Mouse (Mus musculus) myocyte (in vitro differentiated cells): ENCODE measurements around the gene Negr1. TPM values are rescaled to one million over a fixed set of nuclear protein-coding genes. Genes with fewer than 3 reads are reported as not detected.

Source experiments
- H3K27me3 ChIP-seq: one replicate; pipeline ENCODE4 v1.6.1; 2011; ENCODE audit not compliant: control insufficient read depth, insufficient read depth, insufficient read length
- H3K36me3 ChIP-seq: one replicate; pipeline ENCODE4 v1.6.1; 2011; ENCODE audit not compliant: control insufficient read depth, insufficient read depth
- H3K4me2 ChIP-seq: one replicate; pipeline ENCODE4 v1.6.1; 2011; ENCODE audit warnings: low read depth, control low read depth
- H3K4me3 ChIP-seq: one replicate; pipeline ENCODE4 v1.5.1; 2011; ENCODE audit warnings: mild to moderate bottlenecking, control low read depth, moderate library complexity
- H3K79me2 ChIP-seq: one replicate; pipeline ENCODE4 v1.6.1; 2011; ENCODE audit not compliant: control insufficient read depth, insufficient read depth
- H3ac ChIP-seq: one replicate; pipeline ENCODE4 v1.6.1; 2011; ENCODE audit not compliant: control insufficient read depth, insufficient read length
- CEBPB ChIP-seq: IDR thresholded peaks from 2 replicates; pipeline ENCODE4 v1.6.1; 2011; ENCODE audit warnings: mild to moderate bottlenecking, moderate library complexity; ENCODE audit not compliant: poor library complexity, insufficient read depth, severe bottlenecking
- E2F4 ChIP-seq: IDR thresholded peaks from one replicate; pipeline ENCODE4 v1.6.1; 2011; ENCODE audit warnings: mild to moderate bottlenecking, control low read depth, moderate library complexity; ENCODE audit not compliant: insufficient read depth
- MAX ChIP-seq: IDR thresholded peaks from one replicate; pipeline ENCODE4 v1.6.1; 2011; ENCODE audit warnings: low read depth, mild to moderate bottlenecking, control low read depth
- MYOD1 ChIP-seq, 3 experiments: IDR thresholded peaks; one replicate each; pipeline ENCODE4 v1.6.1; 2011; ENCODE audit warnings: control low read depth in 2 of 3, low read depth in 2 of 3, mild to moderate bottlenecking in 2 of 3, moderate library complexity in 1 of 3; ENCODE audit not compliant: insufficient read length in 2 of 3, control insufficient read depth in 1 of 3
- MYOG ChIP-seq, 3 experiments: IDR thresholded peaks; one replicate each; pipeline ENCODE4 v1.6.1; 2011; ENCODE audit warnings: control low read depth in 2 of 3, low read depth in 2 of 3, mild to moderate bottlenecking in 2 of 3; ENCODE audit not compliant: insufficient read length in 2 of 3, control insufficient read depth in 1 of 3, insufficient read depth in 1 of 3
- POLR2A ChIP-seq: IDR thresholded peaks from one replicate; pipeline ENCODE4 v1.6.1; 2011; ENCODE audit warnings: low read depth, mild to moderate bottlenecking, control low read depth, moderate library complexity; ENCODE audit not compliant: insufficient read length
- POLR2AphosphoS2 ChIP-seq: IDR thresholded peaks from one replicate; pipeline ENCODE4 v1.6.1; 2011; ENCODE audit warnings: low read depth, control low read depth; ENCODE audit not compliant: insufficient read length
- REST ChIP-seq: IDR thresholded peaks from one replicate; pipeline ENCODE4 v1.6.1; 2011; ENCODE audit warnings: mild to moderate bottlenecking, control low read depth, moderate library complexity; ENCODE audit not compliant: insufficient read depth, insufficient read length
- SRF ChIP-seq: IDR thresholded peaks from one replicate; pipeline ENCODE4 v1.6.1; 2011; ENCODE audit warnings: low read depth; ENCODE audit not compliant: control insufficient read depth, insufficient read length
- TCF12 ChIP-seq: IDR thresholded peaks from one replicate; pipeline ENCODE4 v1.6.1; 2011; ENCODE audit warnings: mild to moderate bottlenecking, control low read depth; ENCODE audit not compliant: poor library complexity, insufficient read depth, severe bottlenecking
- TCF3 ChIP-seq: IDR thresholded peaks from one replicate; pipeline ENCODE4 v1.6.1; 2011; ENCODE audit warnings: low read depth, control low read depth; ENCODE audit not compliant: insufficient read length
- USF1 ChIP-seq: IDR thresholded peaks from one replicate; pipeline ENCODE4 v1.6.1; 2011; ENCODE audit warnings: low read depth, mild to moderate bottlenecking, control low read depth, moderate library complexity
- polyA plus RNA-seq: library from polyadenylated mRNA; unstranded; fragments of >200 nt; fragmentation: generic; extraction: Trizol; gene quantifications from one replicate; pipeline ENCODE4 v1.2.1, GENCODE M21; 2012; ENCODE audit warnings: missing spikeins

The Negr1 gene
- polyA plus RNA-seq, 1 experiment = 0.01 TPM

GRCm38 (mm10) chr3:157232723-157233122 is 671.1 kb downstream of the Negr1 start:
- no peak for TF ChIP-seq TCF12
- TF ChIP-seq TCF3 = no peak
- TF ChIP-seq SRF = no peak
- TF ChIP-seq CEBPB = no peak
- no peak for TF ChIP-seq POLR2AphosphoS2
- TF ChIP-seq E2F4 = no peak
- no peak for TF ChIP-seq MYOD1 (IDR thresholded peaks at IDR 0.05; ENCODE audit: control insufficient read depth in 1 of 3, insufficient read length in 2 of 3, low read depth in 2 of 3)
- no peak for TF ChIP-seq POLR2A
- TF ChIP-seq MAX = no peak
- TF ChIP-seq MYOG (IDR thresholded peaks at IDR 0.05; ENCODE audit: control insufficient read depth in 1 of 3, insufficient read depth in 1 of 3, insufficient read length in 2 of 3, low read depth in 2 of 3) = no peak
- no peak for TF ChIP-seq USF1
- no peak for TF ChIP-seq REST
- no peak overlapping the region for H3K4me2 ChIP-seq

DNA sequence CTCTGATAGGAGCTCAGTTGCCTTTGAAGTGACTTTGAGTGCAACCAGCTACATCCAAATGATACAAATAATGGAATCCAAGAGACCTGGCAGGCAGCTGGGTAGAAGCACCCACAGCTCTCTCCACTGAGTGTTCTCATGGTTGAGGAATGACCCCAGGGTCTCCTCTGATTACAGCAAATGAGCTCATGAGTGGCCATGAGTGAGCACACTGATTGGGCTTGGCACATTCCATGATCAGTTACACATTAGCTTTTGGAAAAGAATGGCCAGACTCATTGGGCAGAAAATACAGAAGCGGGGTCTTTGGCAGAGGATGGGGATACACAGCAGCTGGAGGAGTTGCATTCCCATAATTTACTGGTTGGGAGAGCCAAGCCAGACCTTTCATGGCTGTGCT is 678.6 kb downstream of the Negr1 start:
- Histone ChIP-seq H3K36me3 (no peaks in the 10 kb centered on the region), H3ac (no peak overlapping the region), H3K79me2 (no peaks in the 10 kb centered on the region), H3K27me3 (no peaks in the 10 kb centered on the region), H3K4me2 (no peak overlapping the region), H3K4me3 (no peak overlapping the region)
- TF ChIP-seq POLR2AphosphoS2 (no peak), MYOG (IDR thresholded peaks at IDR 0.05; ENCODE audit: control insufficient read depth in 1 of 3, insufficient read depth in 1 of 3, insufficient read length in 2 of 3, low read depth in 2 of 3) (no peak), POLR2A (no peak), MAX (no peak), USF1 (no peak), MYOD1 (IDR thresholded peaks at IDR 0.05; ENCODE audit: control insufficient read depth in 1 of 3, insufficient read length in 2 of 3, low read depth in 2 of 3) (no peak), E2F4 (no peak), TCF12 (no peak)

More at GRCm38 (mm10) chr3:157232723-157233122, 671.1 kb downstream of the Negr1 start:
- Histone ChIP-seq H3K36me3 (no peaks in the 10 kb centered on the region), H3K27me3 (no peaks in the 10 kb centered on the region), H3K4me3 (no peak overlapping the region), H3K79me2 (no peaks in the 10 kb centered on the region), H3ac (no peak overlapping the region)

DNA sequence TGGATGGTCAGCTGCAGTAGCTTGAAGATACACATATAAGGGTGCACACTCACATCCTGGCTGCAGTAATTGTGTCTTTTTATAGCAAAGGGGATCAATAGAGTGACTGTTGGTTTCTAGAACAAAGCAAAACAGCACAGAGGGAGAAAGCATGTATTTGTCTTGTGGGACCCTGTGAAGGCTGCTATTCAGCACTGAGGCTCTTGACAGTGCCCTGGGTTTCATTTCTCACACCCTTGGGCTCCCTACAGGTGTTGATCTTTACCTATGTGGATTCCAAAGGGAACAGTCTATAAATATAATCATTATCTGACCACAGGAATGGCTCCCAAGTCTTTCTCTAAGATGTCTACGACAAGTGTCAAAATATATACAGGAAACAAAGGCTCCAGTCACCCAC is 693.9 kb downstream of the Negr1 start:
- Histone ChIP-seq H3K27me3 (no peaks in the 10 kb centered on the region), H3ac (no peak overlapping the region), H3K4me2 (no peak overlapping the region), H3K79me2 (no peaks in the 10 kb centered on the region), H3K4me3 (no peak overlapping the region), H3K36me3 (no peaks in the 10 kb centered on the region)
- TF ChIP-seq E2F4 (no peak), POLR2A (no peak), USF1 (no peak), MAX (no peak), MYOG (IDR thresholded peaks at IDR 0.05; ENCODE audit: control insufficient read depth in 1 of 3, insufficient read depth in 1 of 3, insufficient read length in 2 of 3, low read depth in 2 of 3) (no peak), POLR2AphosphoS2 (no peak), MYOD1 (IDR thresholded peaks at IDR 0.05; ENCODE audit: control insufficient read depth in 1 of 3, insufficient read length in 2 of 3, low read depth in 2 of 3) (no peak), SRF (no peak), TCF3 (no peak), CEBPB (no peak), REST (no peak), TCF12 (no peak)

DNA sequence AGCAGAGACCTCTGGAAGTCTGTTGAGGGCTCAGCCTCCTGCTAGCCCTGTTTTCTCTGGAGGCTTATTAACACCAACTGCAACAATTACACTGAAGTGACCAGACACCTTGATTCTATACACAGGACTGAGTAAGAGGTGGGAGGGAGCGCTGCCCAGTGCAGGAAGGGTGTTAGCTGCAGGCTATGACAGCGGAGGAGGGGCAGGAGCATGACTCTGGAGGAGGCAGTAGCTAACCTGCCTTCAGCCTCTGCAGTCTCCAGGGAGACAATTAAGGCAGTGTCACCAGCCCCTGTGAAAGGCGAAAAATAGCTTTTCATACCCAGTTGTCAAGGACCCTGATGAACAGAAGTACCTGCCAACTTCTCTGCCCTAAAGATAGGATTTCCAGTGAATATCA is 694.3 kb downstream of the Negr1 start:
- TF ChIP-seq POLR2AphosphoS2 (no peak), REST (no peak), MAX (no peak), MYOG (IDR thresholded peaks at IDR 0.05; ENCODE audit: control insufficient read depth in 1 of 3, insufficient read depth in 1 of 3, insufficient read length in 2 of 3, low read depth in 2 of 3) (no peak), POLR2A (no peak)
- Histone ChIP-seq H3K79me2 (no peaks in the 10 kb centered on the region), H3ac (no peak overlapping the region), H3K36me3 (no peaks in the 10 kb centered on the region), H3K4me3 (no peak overlapping the region), H3K27me3 (no peaks in the 10 kb centered on the region), H3K4me2 (no peak overlapping the region)

DNA sequence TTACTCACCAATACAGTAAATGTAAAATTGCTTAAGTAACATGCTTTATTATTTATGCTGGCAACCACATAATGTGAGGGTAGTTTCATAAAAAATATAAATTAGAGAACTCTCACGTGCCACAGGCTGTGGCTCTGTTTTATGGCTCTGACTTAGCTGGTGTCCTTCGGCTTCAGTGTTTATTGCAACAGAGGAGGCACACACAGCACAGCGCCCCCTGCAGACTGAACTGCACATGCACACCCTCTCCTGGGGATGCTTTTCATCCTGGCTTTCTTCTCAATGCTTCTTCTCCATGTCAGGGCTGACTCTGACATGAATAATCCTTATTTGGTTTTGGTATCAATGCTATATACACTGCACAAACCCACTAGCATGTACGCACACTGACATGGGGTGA is 707.1 kb downstream of the Negr1 start:
- Histone ChIP-seq H3K4me2 (no peak overlapping the region), H3K4me3 (no peak overlapping the region), H3K36me3 (no peaks in the 10 kb centered on the region), H3K79me2 (no peaks in the 10 kb centered on the region), H3K27me3 (no peaks in the 10 kb centered on the region), H3ac (no peak overlapping the region)
- TF ChIP-seq MAX (no peak), POLR2AphosphoS2 (no peak), SRF (no peak), E2F4 (no peak)
